Mouse (Mus musculus) adrenal gland, postnatal 4 days (tissue): ENCODE data around the gene Camk1d. TPM values are rescaled to one million over a fixed set of nuclear protein-coding genes. Genes with fewer than 3 reads are reported as not detected.
"Not testable (repeated sequence)": the region's sequence is repeated elsewhere in the genome, so short reads cannot be mapped to it uniquely, and the experiment has no call there.

ENCODE experiments used
- DNase-seq, 2 experiments: peaks; one replicate each; pipeline ENCODE4 v3.0.0; 2021 to 2022; ENCODE audit warnings: low spot score in 2 of 2, mixed read lengths in 2 of 2
- total RNA-seq, 2 experiments: library from RNA; stranded (reverse); gene quantifications; 2 replicates each; pipeline ENCODE4 v1.2.3; 2021

The Camk1d gene
- total RNA-seq, 2 experiments from 2014 or later: 10.7 to 11.3 TPM

DNA sequence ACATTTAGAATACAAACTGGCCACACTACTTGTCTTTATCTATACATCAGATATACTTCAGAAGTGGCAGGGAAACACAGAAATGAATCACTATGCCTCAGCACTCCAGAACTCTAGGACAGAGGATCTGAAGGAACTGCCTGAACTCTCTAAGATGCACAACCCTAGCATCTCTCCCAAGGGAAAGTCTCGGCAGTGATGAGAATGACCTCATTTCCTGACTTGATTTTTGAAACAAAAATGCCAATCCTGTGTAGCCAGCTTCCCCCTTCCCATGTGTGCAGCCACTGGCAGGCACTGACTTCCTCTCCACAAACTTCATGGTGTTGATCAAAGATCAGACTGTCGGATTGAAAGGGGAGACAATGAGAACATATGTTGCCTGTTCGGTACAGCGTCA is 134.9 kb downstream of the Camk1d start:
- no peak for DNase-seq

DNA sequence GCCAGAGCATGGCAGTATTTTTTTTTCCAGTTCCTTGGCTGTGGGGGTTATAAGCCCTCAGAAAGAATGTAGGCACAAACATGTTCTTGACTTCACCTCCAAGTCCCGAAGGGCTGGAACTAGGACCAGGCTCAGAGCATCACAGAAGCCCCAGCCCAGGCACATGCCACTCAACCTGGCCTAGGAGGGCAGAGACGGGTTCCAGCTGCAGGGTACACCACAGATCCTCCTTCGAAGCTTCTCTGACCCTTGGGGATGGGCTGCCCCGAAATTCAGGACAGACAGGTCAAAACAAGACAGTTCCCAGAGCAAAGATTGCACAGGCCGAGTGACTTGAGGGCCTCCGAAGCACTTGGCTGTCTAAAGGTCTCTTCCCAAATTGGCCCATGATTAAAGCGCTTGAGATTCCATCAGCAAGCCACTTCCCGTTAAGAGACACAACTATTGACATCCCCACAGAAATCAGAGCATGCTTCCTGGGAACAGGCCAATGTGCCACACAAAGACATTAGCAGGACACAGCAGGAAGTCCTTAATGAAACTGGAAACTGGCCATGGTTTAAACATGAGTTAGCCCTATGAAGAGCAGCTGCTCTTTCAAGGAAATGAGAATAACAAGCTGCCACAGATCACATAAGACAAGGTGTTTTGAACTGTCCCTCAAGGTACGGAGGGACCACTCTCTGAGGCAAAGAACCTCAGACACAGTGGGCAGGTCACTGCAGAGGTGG is 136.8 kb downstream of the Camk1d start:
- DNase-seq: no peak

DNA sequence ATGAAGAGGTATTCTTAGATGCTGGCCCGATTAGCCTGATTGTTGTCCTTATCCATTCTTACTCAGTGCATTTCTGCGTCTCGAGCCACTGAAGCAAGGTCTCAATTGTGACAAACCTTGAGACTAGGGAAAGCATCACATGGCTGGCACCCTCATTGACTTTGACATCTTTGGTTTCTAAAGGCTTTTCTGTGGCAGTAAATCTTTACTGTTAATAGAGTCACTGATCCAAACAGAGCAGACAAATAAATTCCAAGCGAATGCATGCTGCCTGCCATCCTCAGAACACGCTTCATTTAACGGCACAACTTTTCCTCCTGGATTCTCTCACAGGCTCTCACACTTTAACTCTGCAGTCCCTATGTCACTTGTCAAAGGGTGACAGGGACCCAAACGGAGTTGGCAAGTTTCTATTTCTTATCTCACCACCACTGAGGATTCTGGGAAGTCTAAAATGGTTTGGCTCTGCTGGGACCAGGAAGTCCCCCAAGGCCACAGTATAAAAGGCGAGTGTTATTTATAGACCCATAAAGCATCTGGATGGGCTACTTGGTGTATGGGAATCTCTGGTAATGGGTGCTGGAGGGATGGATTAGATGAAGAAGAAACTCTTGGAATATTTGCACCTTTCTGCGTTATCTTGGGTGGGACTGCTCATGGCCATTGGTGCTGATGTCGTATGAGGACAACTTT is 141.9 kb downstream of the Camk1d start:
- no peak for DNase-seq

DNA sequence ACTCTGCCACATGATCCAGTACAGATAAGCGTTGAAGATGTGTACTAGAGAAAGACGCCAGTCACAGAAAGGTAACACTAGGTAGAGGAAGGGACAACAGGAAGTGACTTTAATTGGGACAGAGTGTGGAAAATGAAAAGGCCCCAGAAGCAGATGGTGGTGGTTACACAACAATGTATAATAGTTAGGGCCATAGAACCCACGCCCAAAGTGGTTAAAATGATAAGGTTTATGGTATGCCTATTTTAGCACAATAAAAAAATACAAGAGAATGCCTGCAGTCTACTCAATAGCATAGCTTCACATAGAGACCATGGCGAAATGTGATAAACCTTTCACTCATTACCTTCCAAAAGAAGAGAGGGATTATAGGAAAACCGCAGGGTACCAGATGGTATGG is 147.7 kb downstream of the Camk1d start:
- no peak for DNase-seq

DNA sequence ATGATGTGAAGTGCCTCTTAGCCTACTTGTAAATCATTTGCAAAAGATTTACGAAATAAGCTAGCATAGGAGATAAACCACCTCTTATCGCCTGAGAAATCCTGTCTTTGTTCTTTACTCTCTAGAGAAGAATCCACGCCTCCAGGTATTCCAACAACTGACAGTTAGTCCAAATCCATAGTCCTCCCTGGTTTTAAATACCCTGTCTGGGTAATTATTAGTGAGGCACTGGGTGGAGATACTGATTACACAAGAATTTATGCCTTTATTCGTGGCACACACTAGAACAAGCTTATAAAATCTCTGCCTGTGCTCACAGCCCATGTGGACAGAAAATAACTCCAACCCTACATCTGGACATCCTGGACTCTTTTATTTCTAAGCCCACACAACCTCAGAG is 150.6 kb downstream of the Camk1d start:
- DNase-seq: no peak

DNA sequence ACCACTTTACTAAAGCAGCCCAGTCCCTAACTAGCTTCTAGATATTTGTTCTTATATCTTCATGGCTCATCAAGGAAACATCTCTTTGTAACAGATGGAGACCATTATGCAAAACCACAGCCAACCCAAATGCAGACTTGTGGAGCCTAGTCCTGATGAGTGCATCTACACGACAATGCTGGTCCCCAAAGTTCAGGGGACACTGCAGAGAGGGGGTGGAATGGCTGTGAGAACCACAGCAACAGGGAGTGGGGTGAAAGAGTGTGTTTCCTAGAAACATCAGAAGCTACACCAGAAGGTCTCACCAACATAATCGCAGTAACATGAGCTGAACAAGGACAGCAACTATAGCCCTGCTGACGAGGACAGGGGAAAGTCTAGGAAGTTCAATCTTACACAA is 152.9 kb downstream of the Camk1d start:
- DNase-seq: no peak

DNA sequence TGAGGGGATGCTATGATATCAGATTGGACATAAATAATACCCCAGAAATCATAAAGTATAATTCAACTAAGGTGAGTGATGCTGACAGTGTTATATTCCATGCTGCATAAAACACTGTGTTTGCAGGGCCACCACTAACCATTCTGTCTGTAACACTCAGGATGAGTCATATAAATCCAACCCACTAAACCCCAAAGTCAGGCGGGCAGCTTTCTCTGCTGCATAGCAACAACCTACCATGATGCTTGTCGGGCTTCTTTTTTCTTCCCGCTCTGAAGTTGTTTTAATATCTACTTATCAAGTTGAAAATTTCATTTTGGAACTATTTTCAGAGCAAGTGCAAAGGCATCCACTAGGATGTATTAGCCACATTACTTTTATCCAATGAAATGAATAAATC is 161.1 kb downstream of the Camk1d start:
- no peak for DNase-seq

DNA sequence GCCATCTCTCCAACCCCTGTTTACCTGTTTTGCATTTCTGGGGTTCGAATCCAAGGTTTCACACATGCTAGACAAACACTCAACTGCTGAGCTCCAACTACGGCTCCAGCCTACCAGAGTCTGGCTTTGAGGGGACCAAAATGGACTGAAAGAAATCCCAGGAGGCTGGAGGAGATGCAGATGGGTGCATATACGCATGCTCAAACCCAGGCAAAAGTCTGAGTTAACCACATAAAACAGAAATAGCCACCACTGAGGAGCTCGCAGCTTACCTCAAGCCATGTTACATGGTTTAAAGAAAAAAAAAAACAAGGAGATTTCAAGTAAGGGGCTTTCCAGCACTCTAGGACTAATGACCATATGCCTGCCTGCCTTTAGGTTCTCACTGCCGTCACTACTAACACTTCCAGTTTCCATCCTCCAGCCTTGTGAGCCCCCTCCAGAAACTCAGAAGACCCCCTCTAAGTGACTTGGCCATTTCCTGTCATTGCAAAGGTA is 162.5 kb downstream of the Camk1d start:
- no peak for DNase-seq

DNA sequence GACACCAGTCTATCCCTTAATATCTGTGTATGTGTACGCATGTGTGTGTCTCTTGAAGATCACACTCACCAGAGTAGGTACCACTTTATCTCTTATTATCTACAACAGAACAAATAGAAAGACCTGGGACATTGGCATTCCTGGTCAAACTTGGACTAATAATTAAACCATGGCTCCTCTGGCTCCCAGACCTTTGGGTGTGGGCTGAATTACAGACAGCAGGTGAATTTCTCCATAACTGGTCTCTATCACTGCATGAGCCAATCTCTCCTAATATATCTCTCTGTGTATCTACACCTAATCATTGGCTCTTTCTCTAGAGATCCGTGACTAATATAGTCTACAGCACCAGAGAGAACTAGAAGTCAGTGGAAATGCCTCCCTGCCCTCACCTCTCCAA is 165.0 kb downstream of the Camk1d start:
- DNase-seq: no peak

DNA sequence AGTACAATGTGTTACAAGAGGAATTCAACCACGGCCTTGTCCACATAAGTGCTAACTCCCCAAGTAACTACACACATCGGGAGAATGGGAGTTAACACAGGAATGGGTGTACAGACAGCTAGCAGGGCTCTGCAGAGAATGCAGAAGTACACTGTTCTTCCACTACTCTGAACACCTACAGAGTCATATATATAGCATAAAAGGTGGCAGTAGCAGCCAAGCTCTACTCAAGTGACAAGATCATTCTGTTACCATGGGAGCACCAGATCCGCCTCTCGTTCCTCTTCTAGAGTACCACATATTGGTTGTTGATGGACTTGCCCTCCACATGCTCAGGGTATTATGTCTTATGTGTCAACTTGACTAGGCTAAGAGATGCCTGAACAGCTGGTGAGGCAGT is 165.4 kb downstream of the Camk1d start:
- DNase-seq: no peak

DNA sequence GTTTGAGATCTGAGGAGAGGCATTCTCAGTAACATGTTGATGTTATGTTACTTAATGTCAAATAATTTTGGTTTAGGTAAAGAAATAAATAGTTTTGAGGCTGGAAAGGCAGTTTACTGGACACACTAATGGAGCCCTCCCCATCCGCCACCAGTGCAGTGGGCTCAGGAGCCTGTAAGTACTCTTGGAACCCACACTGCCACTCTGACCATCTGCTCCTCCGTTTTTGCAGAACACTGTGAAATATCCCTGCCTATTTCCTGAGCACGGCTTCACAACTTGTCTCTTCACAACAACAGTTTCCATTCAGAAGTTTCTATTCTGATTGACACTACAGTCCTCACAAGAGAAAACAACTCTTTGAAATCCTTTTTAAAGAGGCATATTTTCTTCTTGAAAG is 173.4 kb downstream of the Camk1d start:
- DNase-seq: no peak

DNA sequence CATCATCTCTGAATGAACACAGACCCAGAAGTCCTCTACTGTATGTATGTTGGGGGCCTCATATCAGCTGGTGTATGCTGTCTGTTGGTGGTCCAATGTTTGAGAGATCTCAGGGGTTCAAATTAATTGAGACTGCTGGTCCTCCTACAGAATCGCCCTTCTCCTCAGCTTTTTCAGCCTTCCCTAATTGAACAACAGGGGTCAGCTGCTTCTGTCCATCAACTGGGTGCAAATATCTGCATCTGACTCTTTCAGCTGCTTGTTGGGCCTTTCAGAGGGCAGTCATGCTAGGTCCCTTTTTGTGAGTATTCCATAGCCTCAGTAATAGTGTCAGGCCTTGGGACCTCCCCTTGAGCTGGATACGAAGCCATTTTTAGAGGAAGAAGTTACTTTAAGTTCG is 174.4 kb downstream of the Camk1d start:
- DNase-seq: not testable (repeated sequence)

DNA sequence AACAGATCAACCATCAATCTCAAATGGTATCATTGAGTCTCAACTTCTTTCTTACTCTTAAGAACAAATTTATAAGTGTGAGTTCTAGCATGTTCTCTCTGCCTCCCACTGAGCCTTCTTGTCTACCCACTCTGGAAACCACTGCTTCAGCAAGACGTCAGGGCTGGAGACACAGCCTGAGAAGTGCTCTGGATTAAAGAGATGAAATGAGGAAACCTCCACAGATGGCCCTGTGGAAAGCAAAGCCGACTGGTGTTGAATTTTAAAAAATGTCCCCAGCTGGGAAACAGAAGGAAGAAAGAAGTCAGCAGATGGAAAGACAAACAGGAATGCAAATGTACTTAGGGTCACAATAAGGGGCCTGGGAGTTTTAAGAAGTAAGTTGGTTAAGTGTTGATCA is 180.4 kb downstream of the Camk1d start:
- no peak for DNase-seq

DNA sequence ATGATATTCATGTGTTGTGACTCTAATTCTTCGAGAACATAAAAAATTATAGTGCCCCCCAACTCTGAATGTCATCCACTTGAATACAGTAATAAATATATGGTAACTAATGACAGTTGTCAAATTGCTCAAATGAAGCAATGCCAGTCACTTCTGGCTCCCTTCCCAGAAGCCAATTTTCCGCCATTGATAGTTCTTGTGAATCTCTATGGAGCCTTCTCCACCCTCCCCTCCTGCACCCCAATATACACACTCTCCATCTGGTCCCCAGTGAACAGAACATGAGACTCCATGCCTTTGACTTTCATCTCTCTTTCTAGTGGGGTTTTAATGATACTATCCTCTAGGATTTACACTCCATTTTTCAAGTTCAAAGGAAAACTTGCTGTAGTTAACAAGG is 184.3 kb downstream of the Camk1d start:
- no peak for DNase-seq

DNA sequence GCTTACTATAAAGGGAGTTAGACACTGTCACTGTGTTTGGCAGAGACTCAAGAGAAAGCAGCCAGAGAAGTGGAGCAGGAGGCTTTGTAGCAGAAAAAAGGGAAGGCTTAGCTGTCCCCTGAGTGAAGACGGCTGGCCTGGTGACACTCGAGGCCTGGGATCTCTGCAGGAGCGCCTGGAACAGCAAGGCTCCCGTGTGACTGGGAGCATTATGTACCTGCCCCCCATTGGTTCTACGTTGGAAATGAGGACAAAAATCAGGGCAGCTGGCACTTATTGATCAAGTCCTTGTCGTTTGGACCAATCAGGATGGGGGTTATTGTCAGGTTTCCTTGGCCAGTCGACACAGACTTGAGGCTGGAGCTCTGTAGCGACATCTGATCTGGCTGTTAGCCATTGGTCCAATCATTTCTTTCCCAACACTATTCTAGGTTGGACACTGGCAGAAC is 195.1 kb downstream of the Camk1d start:
- no peak for DNase-seq

DNA sequence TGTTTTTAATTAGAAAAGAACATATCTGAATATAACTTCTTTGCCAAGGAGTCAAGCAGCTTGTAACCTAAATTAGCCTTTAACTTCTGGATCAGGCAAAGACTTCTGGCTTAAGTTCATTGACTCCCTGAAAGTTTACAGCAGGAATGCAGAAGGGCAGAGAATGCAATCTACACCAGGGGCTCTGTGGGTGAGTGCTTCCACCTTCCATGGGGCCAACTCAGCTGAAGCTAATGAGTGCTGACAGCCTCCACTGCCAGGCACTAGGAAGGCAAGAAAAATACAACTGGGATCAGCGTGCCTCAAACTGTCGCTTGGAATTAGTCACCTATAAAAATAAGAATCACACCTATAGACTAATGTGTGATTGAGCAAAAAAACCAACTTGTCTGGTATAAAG is 199.2 kb downstream of the Camk1d start:
- DNase-seq: no peak

DNA sequence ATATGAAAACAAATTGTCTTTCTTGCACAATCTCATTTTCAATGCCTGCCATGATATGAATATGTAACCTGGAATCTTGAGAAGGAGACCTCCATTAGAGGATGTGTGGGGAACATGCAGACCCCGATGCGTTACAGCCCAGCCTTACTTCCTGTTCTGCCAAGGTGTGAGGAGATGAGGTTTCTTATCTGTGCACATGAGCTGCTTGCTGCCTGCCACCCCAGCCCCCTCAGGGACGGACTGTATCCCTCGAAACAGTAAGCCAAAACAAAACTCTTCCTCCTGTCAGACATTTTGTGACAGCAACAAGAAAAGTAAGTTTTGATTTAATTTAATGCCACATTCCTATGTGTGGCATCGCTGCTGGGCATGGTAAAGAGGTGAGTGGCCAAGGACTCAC is 200.2 kb downstream of the Camk1d start:
- DNase-seq: no peak

DNA sequence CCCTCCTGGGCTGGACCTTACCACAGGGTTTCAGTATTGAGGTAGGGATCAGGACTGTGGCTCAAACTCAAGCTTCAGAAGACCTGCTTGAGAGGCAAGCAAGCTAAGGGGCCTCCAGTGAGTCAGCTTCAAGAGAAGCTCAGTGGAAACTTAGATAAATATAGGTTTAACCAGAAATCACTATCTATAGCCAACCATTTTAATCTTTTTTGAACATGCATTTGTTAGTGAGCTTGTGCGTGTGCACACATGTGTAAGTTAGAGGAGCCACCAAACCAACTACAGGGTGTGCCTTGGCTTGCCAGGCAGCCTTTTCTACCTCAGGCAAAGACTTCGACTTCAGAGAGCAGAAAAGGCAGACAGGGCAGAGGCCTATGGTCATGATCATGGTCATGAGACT is 200.7 kb downstream of the Camk1d start:
- no peak for DNase-seq

DNA sequence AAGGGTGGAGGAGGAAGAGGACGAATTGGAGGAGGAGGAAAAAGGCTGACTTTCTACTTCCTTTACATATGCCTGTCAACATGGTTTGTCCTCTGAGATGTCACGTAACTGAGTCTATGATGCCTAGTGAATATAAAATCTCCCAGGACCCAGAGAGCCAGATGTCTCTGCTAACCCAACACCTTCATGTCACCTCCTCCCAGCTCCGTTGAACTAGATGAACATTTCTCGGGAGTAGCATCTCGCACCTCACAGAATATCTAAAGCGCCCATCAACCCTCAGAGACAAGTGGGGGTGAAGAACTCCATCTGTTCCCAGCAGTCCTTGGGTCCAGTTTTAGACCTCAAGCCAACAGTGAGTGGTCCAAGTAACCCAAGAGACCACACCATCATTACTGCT is 204.3 kb downstream of the Camk1d start:
- DNase-seq: no peak

DNA sequence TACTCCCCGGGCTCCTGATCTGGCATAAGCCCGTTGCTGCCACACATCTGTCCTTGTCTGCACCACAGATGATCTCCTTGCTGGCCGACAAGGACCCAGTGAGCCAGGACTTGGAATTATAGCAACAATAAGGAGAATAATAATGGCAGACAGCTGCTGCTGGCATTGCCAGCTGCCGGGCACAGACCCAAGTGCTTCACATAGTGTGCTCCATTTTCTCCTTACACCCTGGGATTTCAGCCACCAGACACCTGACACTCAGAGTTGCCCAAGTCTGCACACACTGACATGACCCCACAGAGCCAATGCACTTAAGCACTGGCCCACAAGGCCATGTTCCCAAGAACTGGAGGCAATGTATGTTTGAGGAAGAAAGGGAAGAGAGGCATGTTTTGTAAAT is 214.7 kb downstream of the Camk1d start:
- DNase-seq: no peak

DNA sequence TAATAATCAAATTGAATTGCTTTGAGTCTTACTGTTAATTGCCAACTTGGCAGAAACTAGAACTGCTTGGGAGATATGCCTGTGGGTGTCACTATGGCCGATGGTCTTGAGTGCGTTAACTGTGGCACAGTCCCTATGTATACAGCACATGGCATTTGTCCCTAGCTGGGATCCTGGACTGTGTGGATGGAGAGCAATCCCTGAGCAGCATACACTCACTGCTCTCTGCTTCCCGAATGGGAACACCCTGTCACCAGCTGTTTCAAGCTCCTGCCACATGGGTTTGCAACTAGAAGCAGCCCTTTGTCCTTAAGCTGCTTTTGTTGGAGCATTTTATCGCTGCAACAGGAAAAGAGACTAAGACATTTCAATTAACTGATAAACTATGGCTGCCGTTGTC is 224.4 kb downstream of the Camk1d start:
- no peak for DNase-seq

DNA sequence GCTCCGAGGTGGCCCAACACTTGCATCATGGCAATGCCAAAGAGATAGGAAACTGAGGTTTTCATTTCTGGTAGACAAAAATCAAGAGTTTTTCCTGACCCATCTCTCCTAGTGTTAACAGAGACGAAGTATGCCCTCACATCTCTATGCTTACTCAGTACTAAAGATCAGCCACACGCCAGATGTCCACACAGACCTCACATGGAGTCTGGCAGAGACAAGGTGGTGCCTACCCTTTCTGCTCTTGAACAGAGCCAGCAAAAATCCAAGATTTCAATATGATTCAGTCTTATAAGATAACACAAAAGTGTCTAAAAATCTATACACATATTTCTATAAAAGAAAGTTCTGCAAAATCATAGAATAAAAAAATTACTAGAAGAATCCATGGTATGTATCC is 227.0 kb downstream of the Camk1d start:
- DNase-seq: no peak

DNA sequence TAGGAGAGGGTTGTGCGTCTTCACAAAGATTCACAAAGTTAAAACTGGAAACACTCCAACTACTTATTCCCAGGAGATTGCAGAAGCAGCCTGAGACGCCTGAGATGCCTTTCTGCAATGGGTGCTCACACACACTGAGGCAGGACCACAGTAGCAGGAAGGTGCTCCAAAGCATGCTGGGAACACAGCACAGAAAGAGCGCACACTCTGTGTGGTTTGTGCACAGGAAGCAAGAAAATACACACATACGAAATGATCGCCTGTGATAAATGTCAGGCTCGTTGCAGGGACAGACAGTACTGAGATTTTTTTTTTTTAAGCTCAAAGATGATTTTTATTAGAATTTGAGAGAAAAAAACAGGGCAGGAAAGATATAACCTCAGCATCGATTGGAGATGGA is 227.7 kb downstream of the Camk1d start:
- DNase-seq: no peak
